Mouse (Mus musculus) embryo, embryonic 10 days (tissue): Measurements from ENCODE around the gene Tbc1d5.

ENCODE experiments used
- DNase-seq: peaks from one replicate; pipeline ENCODE4 v3.0.0-alpha.2; 2015; ENCODE audit warnings: low spot score

Tbc1d5 gene

DNA sequence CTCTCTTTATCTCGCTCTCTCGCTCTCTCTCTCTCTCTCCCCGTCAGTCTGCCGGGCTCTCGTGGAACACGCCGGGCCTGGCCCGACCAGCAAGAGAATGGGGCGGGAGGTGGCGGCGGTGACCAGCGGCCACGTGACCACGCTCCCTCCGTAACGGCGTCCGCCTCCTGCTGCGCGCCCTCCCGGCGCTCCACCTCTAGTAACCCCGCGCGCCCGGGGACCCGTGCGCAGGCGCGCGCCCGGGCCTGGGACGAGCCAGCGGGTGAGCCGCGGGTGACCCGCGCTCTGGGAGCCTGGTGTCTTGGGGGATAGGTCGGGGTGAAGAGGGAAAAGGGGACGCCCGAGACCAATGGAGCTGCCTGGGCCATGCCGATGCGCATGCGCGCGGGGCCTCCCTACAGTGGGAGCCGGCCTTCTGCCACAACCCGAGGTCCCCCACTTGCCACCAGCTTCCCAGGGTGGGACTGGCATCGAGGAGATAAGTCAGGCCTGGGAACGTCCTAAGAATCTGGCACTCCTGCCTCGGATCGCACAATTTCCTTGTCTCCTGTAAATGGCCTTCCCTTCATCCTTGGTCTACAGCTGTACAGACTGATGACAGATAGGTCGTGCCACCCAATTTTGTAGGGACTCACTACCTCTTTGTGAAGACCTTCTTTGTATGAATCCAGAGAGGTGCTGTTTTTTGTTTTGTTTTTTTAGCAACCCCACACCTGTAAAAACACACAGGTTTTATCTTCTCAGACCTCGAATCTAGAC lies at the start of gene Tbc1d5:
TSS of gene Tbc1d5 (minus strand) at position 158 of the 759 bp plus-strand sequence.
- peak; percentile 92 for DNase-seq

DNA sequence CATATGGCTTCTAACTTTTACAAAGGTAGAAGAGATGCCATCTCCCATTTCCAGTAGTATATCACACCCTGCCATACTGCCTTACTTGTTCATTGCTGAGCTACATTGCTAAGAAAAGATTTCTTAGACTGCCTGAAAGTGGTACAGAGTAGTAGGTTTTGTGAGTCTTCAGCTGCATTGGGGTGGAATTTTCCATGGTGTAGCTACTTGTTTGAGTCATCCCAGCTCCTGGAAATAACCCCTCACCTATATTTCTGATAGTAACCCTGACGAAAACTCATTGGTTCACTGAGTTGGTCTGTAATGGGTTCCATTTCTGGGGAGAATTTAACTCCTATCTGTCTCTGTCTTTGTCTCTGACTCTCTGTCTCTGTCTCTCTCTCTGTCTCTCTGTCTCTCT lies 46.9 kb upstream of the Tbc1d5 start:
- DNase-seq = no peak

DNA sequence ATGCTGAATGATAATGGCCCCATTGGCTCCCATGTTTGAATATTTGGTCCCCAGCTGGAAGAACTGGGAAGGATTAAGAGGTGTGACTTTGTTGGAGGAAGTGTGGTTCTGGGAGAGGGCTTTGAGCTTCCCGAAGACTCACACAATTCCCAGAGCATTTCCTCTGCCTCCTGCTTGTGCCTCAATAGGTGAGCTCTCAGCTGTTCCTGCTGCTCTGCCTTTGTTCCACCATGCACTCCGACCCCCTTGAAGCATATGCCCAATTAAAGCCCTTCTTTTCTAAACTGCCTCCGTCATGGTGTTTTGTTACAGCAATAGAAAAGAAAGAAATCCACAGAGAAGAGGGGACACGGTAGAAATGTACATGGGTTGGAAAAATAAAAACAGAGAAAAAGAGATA lies 44.0 kb upstream of the Tbc1d5 start:
- peak; percentile 4 for DNase-seq

DNA sequence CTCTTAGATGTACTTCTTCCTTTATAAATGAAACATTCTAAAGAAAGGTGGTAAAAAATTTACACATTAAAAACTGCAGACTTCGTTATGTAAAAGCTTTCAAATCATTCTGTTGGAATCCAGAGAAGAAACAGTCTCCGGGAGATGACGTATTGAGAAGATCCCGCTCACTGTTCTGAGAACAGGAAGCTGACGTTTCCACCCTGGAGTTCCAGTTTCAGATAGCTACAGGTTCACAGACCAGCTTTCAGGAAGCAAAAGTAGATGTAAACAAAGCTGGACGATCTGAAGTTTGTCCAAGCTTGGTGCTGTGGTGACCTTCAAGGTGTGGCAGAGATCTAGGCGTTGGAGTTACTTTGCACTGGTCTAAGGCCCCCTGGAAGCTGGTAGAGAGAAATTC lies 41.9 kb upstream of the Tbc1d5 start:
- no peak for DNase-seq

DNA sequence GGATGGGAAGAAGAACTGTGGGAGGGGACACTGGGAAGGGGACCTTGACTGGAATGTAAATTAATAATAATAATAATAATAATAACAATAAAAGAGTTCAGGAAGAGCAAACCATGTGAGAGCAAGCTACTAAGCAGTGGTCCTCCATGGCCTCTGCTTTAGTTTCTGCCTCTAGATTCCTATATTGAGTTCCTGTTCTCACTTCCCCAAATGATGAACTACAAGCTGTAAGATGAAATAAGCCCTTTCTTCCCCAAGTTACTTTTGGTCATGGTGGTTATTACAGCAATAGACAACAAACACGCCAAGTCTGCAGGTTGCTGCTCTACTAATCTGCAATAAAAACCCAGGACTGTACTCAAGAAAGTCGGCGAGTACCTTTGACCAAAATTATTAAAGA lies 40.7 kb upstream of the Tbc1d5 start:
- no peak for DNase-seq

DNA sequence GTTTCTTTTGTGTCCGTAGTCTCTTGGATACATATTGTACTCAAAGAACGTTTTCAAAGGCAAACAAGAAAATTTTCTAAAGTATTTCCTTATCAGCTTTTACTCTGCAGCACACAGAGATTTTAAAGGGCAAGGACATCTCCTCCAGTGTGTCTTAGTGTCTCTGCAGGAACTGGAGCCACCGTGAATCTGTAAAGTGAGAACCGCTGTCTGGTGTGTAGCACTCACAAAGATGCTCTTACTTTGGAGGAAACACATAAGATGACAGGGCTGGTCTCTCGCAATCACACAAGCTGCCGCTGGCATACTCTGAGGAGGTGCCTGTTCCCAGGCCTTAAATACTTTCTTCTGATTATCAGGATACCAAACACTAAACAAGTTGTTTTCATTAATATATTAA lies 37.3 kb upstream of the Tbc1d5 start:
- no peak for DNase-seq

DNA sequence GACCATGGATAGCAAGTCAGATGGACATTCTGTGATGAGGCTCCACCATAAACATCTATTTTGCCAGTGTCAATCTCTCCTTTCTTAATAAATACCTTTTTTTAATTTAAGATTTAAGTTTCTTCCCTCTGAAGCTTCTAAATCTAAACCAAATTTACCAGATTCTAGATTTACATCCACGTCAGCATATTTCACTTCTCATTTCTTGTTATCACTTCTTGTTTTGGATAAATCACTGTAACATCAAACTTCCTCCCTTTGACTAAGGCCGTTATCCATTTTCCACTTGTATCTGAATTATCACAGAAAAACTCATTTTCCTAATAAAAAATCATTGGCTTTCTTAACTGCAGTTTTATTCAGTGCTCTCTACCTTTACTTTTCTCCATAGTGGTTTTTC lies 30.4 kb upstream of the Tbc1d5 start:
- no peak for DNase-seq

DNA sequence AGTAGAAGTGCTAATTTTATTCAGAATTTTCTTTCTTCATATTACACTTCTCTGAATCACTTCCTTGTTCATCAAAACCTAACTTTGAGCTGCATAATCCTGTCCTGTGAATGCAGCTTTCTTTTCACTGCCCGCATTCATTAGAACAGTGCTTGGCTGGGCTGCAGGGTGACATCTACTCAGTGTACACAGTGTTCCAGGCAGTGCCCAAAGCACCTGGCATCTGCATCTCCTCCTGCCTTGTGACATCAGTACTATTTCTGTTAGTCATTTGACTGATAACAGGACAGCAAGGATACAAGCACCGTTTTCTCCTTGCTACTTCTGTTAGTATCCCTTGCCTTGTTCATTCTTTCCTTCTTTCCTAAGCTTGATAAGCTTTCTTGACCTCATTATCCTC lies 25.5 kb upstream of the Tbc1d5 start:
- DNase-seq = no peak

DNA sequence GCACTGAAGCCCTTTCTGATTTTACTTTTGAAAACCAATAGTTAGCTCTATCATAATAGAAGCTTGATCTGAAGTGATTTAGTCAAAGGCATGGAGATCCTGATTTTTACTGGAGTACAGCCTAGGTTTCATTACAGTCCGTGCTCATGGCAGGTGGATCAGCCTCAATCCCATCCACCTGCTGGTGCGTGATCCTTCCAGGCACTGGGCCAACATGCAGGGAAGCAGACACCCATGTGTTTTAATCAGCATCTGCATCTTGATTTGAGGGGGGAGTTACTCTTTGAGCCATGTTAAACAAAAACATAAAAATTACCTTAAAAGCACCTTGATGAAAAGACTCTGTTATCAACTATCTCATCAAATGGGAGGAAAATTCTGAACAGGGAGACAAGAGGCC lies 16.4 kb upstream of the Tbc1d5 start:
- DNase-seq = no peak

DNA sequence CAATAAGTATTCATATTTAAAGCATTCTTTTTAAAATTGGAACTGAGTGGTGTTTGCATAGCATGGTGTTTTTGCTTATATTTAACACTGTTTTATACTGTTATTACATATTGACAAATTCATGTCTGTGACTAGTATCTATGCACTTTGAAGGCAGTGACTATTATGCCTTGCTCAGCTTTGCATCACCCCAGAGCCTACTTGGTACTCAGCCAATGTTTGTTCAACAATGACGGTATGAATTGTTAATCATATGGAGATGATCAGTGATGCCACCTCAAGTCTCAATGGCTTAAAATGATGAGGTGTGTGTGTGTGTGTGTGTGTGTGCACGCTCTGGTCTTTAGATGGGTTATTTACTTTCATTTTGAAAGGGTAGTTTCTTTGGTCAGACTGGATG lies 15.6 kb upstream of the Tbc1d5 start:
- DNase-seq = no peak

DNA sequence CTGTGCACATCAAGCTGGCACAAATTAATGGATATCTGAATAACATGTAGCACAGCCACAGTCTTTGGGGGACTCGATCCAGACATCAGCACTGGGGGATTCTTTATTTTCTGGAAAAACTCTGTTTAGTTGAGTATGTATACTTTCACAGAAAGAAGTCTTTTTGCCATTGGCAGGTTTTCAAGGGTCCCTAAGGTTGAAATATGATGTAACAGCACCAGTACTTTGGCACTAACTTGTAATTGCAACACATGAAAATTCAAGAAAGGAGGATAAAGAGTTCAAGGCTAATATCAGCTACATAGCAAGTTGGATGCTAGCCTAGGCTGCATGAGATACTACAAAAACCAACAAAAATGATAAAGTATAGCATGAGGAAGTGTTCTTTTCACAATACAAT lies 12.2 kb upstream of the Tbc1d5 start:
- DNase-seq = no peak

DNA sequence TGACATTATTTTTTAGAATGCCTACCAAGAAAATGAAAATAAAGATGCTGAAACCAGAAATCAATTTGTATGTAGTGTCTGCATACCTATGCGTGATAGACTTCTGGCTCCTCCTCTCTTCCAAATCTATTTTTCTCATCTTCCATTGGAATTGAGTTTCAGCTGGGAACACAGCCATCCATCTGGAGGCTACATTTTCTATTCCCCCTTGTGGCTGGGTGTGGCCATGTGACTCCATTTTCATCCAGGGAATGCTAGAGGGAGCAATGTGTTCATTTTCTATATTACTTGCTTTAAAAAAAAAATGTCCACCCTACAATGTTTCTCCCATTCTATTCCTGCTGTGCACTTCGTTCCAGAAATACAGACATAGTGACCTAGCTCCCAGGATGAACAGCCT lies 3.6 kb upstream of the Tbc1d5 start:
- DNase-seq = no peak

DNA sequence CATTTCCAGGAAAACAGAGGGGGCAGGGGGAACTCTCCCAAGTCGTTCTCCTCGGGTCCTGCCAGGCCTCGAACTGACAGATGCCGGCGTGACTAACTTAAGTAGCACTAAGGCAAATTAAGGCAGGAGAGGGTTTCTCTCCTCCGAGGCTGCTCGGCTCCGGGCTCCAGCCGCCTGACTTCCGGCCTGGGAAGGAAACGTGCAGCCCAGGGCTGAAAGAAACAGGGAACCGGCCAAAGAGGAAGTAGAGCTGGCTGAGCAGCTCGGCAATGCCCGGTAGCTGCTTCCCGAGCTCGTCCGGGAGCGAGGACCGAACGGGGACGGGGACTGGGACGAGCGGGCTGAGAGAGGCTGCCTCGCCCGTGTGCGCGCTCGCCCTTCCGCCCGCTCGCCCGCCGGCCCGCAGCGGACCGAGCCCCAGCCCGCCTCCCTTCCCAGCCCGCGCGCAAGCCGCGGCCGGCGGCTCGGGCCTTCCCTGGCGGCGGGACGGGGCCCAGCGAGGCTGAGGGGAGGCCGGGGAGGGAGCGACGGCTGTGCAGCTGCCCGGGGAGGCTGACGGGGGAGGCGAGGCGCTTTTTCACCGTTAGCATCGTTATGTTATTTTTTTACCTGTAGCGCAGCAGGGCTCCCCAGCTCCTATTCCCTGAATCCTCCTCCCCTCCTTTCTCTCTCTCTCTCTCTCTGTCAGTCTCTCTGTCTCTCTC lies 509 bp downstream of the Tbc1d5 start:
- DNase-seq = peak; percentile 78

DNA sequence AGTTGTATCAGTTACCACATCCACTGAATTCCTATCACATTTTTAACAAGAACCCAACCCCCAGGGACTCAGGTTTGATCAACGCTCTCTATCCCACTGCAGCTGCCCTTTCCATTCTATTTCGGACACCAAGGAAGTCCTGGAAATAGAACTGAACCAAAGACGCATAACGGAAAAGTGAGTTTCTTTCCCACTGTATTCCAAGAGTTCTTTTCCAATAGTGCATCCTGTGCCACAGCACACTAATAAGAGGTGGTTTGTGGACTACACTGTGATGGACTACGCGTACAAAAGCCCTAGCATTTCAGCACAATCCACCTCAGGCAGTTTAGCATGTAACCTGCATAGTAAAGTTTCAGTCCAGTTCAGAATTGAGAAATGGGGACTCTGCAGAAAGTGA lies 1.2 kb downstream of the Tbc1d5 start:
- peak; percentile 10 for DNase-seq

DNA sequence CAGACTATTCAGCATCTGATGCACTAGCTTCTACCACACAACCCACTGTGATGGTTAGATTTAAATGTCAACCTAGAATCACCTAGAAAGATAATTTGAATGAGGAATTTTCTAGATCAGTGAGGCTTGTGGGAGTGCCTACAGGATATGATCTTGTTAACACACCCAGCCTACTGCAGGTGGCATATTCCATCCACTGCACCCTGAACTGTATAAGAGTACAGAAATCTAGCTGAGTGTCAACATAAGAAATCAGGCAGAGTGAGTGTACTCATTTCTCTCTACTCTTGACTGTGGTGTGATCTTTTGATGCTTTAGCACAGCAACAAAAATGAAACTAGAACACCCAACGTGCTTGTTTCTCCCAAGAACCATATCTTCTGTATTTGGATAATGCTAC lies 6.8 kb downstream of the Tbc1d5 start:
- DNase-seq = no peak

DNA sequence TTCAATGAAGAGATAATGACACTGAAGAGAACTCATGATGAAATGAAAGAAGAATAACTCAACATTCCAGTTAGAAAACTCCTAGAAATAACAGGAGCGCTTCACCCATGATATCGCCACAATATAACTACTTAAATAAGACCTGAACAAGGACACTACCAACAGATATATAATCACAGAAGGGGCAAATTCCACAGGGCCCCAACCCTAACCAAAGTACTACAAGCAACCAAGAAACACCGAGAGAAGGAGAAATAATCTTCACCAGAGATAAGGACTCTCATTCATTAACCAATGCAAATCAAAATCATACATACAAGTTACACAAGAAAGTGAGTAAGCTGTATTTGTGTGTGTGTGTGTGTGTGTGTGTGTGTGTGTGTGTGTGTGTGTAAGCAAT lies 7.6 kb downstream of the Tbc1d5 start:
- DNase-seq = no peak

DNA sequence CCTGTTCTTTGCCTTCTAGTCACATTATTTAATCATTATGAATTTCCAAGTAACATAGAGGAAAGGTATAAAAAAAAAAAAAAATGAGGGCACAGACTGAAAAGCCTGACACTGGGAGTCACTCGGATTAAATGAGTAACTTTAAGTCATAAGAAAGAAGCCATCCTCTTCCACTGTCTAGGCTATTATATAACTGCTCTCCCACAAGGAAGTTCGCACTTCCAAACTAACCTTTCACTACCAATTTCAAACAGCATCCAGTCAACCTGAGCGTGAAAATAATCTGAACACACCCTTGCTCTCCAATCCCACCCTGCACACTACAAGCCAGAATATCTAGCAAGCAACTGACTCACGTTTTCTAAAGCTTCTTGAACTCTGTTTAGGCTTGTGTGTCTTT lies 9.2 kb downstream of the Tbc1d5 start:
- DNase-seq = no peak

DNA sequence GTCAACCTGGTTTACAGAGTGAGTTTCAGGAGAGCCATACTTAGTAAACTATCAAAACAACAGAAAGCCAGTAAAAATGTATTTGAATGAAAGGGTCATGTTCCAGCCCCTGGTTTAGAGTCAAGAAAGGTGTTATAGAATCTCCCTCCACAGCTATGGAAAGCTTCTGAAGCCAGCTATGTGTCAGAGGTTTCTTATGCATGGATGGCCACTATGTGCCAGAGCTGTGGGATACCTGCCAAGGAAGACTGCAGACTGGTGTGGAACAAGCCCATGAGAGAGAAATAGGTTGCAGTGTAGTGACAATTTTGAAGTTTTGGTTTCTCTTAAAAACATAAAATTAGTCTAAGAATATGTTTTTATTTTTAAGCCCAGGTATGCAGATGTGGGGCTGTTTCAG lies 16.8 kb downstream of the Tbc1d5 start:
- DNase-seq = no peak

DNA sequence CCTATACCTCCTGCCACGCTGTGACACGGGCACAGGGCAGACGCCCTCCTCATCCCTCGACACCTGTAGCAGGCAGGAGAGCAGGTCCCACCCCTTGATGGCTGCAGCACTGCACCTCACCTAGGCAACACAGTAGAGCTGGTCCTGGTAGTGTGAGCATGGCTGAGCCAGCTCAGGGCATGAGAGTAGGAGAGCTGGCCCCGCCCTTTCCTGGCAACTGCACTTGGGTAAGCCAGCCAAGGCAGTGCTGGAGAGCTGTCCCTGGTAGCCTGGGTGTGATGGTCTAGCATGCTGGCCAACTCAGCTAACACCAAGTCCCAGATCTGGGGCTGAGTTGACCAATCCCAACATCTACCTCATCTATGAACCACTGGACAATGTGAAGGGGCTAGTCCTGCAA lies 19.9 kb downstream of the Tbc1d5 start:
- no peak for DNase-seq

DNA sequence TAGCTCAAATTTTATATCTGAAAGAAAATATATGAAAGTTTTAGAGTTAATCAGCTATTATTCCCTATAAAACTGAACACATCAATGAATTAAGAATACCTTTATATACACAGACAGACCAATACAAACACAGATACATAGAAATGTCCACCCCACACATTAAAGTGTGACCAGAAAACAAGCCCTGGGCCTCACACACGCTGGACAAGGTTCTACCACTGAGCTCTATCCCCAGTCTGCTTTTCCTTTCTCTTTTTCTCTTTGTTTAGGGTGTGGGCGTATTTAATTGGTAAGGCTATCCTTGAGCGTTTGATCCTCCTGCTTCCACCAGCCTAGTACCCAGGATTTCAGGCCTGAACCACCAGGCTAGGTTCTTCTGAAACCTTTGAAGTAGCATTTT lies 28.2 kb downstream of the Tbc1d5 start:
- DNase-seq = peak; percentile 27

DNA sequence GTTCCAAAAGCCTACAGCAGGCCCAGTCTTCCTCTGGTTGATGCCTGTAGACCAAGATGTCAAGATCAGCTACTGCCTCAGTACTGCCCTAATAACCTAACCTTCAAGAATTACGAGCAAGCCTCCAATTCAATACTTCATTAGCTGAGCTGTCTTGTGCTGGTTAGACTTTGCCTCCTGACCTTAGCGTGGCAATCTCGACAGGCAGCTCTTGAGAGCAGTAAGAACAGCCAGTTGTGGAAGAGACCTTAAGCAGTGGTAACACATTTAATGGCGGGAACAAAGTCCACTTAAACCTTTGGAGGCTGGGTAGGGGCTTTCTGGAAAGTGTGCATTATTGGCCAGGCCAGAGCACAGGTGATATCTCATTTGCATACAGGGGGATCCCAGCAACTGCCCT lies 34.2 kb downstream of the Tbc1d5 start:
- DNase-seq = no peak

DNA sequence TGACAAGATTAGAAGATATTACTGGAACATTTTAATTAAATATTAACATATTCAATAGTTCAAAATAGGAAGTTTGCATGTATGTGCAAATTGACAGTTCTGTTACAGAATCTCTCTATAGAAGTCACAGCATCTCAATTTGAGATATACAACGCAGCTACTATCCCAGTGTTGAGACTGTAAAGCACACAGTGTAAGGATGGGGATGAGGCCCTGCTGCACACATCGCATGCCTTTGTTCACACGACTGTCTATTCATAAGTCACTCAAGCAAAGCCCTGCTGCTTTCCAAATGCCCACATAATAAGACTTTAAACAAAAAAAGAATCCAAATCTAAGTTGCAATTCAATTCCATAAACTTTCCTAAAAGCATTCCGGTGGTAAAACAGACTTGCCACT lies 37.1 kb downstream of the Tbc1d5 start:
- DNase-seq = no peak

DNA sequence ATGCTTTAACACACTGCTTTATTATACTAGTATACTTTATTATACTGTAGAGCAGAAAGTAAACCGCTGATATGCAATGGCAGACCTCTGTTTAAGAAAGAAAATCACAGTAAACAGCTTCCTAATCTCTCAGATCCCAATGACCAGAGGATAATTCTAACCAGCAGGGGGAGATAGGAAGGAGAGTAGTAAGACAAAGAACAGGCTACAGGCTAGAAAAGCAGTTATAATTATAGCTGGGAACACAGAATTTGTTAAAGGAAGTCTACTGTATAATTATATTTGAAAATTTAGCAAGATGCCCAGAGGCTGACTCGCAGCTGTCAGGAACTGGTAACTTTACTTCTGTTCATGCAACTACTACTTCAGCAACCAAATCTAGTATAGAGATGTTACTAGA lies 68.0 kb downstream of the Tbc1d5 start:
- DNase-seq = peak; percentile 41

DNA sequence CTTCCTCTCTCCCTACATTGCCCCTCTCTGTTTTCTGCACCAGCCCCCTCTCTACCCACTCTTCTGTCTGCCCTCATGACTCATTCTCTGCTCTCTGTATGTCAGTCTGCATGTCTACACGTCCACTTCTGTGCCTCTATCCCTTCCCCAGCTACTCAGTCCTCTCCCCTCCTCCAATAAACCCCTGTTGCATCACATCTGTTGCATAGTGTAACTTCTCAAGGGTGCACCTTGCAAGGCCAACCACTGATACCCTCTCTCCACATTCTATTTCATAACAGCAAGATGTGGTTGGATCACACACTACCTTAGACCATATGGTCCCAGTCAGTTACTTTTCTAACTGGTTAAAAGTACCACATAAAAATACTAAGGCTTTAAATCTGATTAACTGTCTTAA lies 74.9 kb downstream of the Tbc1d5 start:
- DNase-seq = no peak
